Mouse (Mus musculus): ENCODE data around the gene Fahd2a. TPM values are rescaled to one million over a fixed set of nuclear protein-coding genes. Genes with fewer than 3 reads are reported as not detected.

Gene Fahd2a
- polyA plus RNA-seq (2014; fragmentation: Illumina TruSeq; extraction: RNeasy Lipid Tissue Mini Kit (QIAGEN cat#74804); ENCODE audit: low read depth, low replicate concordance), result 23.4 TPM

GRCm38 (mm10) chr2:127444055-127444789, at the start of gene Fahd2a:
Gene Fahd2a (minus strand): TSS chr2:127444565.

GRCm38 (mm10) chr2:127424977-127425376, 19.4 kb downstream of the Fahd2a start, which contains the start of gene Gpat2:
Gene Gpat2 (plus strand): TSS chr2:127425199.

Other genes starting within 250 kb of the Fahd2a start
- gene 1810024B03Rik, start 236.3 kb downstream of the Fahd2a start, polyA plus RNA-seq (2014; fragmentation: Illumina TruSeq; extraction: RNeasy Lipid Tissue Mini Kit (QIAGEN cat#74804); ENCODE audit: low read depth, low replicate concordance), result 1.6 TPM
- gene Snrnp200, start 236.2 kb downstream of the Fahd2a start, polyA plus RNA-seq (2014; fragmentation: Illumina TruSeq; extraction: RNeasy Lipid Tissue Mini Kit (QIAGEN cat#74804); ENCODE audit: low read depth, low replicate concordance), result 41.5 TPM
- 40.0 TPM for gene Ciao1, start 196.7 kb downstream of the Fahd2a start, polyA plus RNA-seq (2014; fragmentation: Illumina TruSeq; extraction: RNeasy Lipid Tissue Mini Kit (QIAGEN cat#74804); ENCODE audit: low read depth, low replicate concordance)
- gene Tmem127, start 196.7 kb downstream of the Fahd2a start, polyA plus RNA-seq (2014; fragmentation: Illumina TruSeq; extraction: RNeasy Lipid Tissue Mini Kit (QIAGEN cat#74804); ENCODE audit: low read depth, low replicate concordance), result 58.0 TPM
- 142 TPM for gene Stard7, start 174.3 kb downstream of the Fahd2a start, polyA plus RNA-seq (2014; fragmentation: Illumina TruSeq; extraction: RNeasy Lipid Tissue Mini Kit (QIAGEN cat#74804); ENCODE audit: low read depth, low replicate concordance)
- not detected for gene Dusp2, start 108.4 kb downstream of the Fahd2a start, polyA plus RNA-seq (2014; fragmentation: Illumina TruSeq; extraction: RNeasy Lipid Tissue Mini Kit (QIAGEN cat#74804); ENCODE audit: low read depth, low replicate concordance)
- not detected for gene Astl, start 105.9 kb downstream of the Fahd2a start, polyA plus RNA-seq (2014; fragmentation: Illumina TruSeq; extraction: RNeasy Lipid Tissue Mini Kit (QIAGEN cat#74804); ENCODE audit: low read depth, low replicate concordance)
- 0.23 TPM for gene Adra2b, start 81.4 kb downstream of the Fahd2a start, polyA plus RNA-seq (2014; fragmentation: Illumina TruSeq; extraction: RNeasy Lipid Tissue Mini Kit (QIAGEN cat#74804); ENCODE audit: low read depth, low replicate concordance)
- not detected for gene Gpat2, start 19.4 kb downstream of the Fahd2a start, polyA plus RNA-seq (2014; fragmentation: Illumina TruSeq; extraction: RNeasy Lipid Tissue Mini Kit (QIAGEN cat#74804); ENCODE audit: low read depth, low replicate concordance)
- gene Kcnip3, start 77.5 kb upstream of the Fahd2a start, polyA plus RNA-seq (2014; fragmentation: Illumina TruSeq; extraction: RNeasy Lipid Tissue Mini Kit (QIAGEN cat#74804); ENCODE audit: low read depth, low replicate concordance), result 2.3 TPM
- gene Prom2, start 96.9 kb upstream of the Fahd2a start, polyA plus RNA-seq (2014; fragmentation: Illumina TruSeq; extraction: RNeasy Lipid Tissue Mini Kit (QIAGEN cat#74804); ENCODE audit: low read depth, low replicate concordance), result 0.17 TPM
- 3.3 TPM for gene Zfp661, start 142.5 kb upstream of the Fahd2a start, polyA plus RNA-seq (2014; fragmentation: Illumina TruSeq; extraction: RNeasy Lipid Tissue Mini Kit (QIAGEN cat#74804); ENCODE audit: low read depth, low replicate concordance)
- gene Mrps5, start 142.7 kb upstream of the Fahd2a start, polyA plus RNA-seq (2014; fragmentation: Illumina TruSeq; extraction: RNeasy Lipid Tissue Mini Kit (QIAGEN cat#74804); ENCODE audit: low read depth, low replicate concordance), result 20.9 TPM
- 19.0 TPM for gene Mal, start 212.1 kb upstream of the Fahd2a start, polyA plus RNA-seq (2014; fragmentation: Illumina TruSeq; extraction: RNeasy Lipid Tissue Mini Kit (QIAGEN cat#74804); ENCODE audit: low read depth, low replicate concordance)